Mouse (Mus musculus): ENCODE measurements around the gene Zfhx3. TPM values are rescaled to one million over a fixed set of nuclear protein-coding genes. Genes with fewer than 3 reads are reported as not detected.
A peak's percentile ranks its signal among the peaks of the same experiment; 100 is the strongest.

The Zfhx3 gene
- total RNA-seq, 2 experiments from 2014 or later = 4.3 to 4.4 TPM

- no peak for DNase-seq
Observed at GRCm38 (mm10) chr8:108466653-108467052, 524.2 kb downstream of the Zfhx3 start.

- DNase-seq = no peak
Observed at GRCm38 (mm10) chr8:108467172-108468035, 525.0 kb downstream of the Zfhx3 start.

GRCm38 (mm10) chr8:108470269-108470668 lies 527.8 kb downstream of the Zfhx3 start:
- DNase-seq = no peak

GRCm38 (mm10) chr8:108474556-108474955 lies 532.1 kb downstream of the Zfhx3 start:
- no peak for DNase-seq

DNA sequence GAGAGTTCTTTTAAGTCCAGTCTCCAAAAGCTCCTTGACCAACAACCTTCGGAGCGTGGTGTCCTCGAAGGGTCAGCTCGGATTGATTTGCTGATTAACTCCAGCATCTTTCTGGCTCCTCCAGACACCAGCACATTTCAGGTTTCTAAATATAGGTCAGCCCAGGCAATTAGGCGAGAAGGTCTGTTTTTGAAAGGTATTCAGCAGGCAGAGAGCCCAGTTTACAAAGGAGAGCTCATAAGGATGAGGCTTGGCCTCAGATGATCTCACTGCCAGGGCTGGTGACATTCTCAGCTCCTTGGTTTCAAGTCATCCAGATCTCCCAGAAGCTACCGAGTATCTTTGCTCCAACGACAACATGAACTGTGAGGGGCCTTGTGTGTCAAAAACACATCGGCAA lies 535.7 kb downstream of the Zfhx3 start:
- no peak for DNase-seq

- DNase-seq = no peak
Observed at GRCm38 (mm10) chr8:108480141-108480540, 537.7 kb downstream of the Zfhx3 start.

DNA sequence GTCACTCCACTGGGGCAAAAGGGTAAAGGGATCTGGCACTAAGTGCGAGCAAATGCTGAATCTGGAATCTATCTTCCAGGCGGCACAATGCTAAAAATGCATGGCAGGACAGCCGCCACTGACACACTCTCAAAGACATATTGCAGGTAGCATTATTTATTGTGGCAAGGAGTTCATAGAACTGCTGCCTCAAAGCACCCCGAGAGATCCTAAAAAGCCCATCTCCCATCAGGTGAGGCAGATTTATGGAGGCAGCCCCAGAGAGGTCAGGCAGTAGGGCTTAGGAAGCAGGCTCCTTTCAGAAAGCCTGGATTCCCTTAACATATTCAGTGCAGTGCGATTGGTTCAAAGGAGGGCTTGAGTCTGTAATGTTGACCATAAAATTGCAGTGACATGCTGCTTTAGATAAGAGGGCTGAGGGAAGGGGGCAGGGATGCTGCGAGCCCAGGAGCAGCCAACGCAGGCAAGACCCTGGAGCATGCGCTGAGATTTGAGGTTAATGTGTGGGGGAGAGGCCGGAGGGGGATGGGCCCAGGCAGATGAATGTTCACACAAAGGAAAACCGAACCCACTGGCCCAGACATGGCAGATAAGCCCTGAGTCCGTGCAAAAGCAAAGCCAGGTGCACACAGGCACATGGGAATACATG lies 538.8 kb downstream of the Zfhx3 start:
- DNase-seq = no peak

- DNase-seq = no peak
Observed at GRCm38 (mm10) chr8:108496101-108496500, 553.7 kb downstream of the Zfhx3 start.

DNA sequence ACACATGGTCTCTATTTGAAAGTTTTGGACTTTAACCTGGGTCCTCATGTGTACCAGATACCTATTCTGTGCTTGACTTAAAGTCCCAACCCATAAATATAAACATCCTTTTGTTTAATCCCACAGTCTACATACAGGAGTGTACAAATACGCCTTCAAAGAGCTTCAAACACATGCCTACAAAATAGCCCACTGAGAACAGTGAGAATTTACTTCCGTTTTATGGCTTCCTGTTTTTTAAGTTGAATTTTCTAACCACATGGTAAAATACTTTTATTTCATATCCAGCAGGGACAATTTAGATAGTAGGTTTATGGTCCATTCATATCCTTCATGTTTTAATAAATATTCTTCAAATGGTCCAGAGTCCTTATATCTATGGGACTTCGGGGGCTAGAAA lies 564.3 kb downstream of the Zfhx3 start:
- DNase-seq = no peak

DNA sequence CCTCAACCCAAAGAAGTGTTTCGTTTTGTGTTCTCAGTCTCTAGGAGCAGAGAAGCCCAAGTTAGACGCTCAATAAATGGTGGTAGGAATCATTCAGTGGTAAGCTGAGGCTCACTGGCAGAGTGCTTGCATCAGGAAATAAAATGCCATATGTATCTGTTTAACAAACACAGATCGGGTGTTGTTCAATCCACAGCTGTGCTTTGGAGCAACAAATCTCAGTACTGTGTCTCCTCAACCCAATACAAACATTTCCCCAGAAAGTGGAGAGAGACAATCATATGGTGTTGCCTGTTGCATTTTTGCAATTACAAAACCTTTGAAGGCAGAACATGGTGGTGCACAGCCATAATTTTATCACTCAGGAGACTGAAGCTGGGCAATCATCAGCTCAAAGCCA lies 565.3 kb downstream of the Zfhx3 start:
- no peak for DNase-seq

- no peak for DNase-seq
Observed at GRCm38 (mm10) chr8:108510641-108511325, 568.3 kb downstream of the Zfhx3 start.

DNA sequence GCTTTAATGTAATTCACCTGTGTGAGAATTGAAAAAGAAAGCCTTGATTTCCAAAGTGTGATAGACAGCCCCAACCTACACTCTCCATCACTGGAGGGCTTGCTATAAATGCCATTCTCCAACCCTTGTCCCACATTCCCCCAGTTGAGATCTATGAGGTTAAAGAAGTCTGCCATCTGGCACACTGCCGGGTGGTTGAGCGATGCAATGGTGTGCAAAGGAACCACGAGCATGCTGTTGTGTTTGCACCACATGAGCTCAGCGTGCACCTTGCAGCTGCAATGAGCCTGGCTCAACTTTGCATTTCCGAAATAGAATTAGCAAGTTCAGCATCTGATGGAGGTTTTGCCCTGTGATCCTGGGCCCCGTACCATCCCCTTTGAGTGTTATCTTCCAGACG lies 575.7 kb downstream of the Zfhx3 start:
- DNase-seq = no peak

DNA sequence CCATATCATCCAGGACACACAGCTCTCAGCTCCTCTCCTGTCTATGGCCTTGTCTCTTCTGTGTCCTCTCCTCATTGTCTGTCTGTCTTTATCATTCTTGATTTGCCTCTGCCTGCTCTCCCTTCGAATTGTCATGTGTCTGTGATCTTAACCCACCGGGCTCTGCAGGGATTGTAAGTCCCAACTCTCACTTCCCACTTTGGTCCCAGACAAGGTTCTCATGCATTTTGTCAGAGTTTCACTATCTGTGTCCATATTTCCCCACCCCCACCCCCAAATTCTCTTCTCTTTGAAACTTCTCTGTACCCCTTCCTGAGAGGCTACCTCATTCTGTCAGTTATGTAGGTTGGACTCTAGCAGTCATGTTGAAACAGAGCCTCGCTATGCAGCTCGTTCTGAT lies 579.6 kb downstream of the Zfhx3 start:
- no peak for DNase-seq

DNA sequence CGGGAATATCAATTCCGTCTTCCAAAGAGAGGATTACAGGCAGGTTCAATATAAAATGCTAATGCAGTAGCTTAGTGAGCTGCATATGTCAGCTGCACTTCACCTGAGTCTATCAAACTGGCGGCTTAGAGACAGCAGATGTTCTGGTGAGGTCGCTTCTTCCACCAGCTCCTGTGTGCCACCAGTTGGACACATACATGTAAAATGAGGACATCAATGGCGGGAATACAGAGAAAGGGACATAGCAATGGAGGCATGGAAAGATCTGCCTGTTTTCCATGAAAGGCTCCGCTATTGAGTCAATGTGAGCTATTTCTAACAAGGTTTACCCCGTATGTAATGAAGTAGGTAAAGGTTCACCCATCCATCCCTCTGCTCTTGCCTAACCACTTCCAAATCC lies 587.0 kb downstream of the Zfhx3 start:
- DNase-seq = no peak

DNA sequence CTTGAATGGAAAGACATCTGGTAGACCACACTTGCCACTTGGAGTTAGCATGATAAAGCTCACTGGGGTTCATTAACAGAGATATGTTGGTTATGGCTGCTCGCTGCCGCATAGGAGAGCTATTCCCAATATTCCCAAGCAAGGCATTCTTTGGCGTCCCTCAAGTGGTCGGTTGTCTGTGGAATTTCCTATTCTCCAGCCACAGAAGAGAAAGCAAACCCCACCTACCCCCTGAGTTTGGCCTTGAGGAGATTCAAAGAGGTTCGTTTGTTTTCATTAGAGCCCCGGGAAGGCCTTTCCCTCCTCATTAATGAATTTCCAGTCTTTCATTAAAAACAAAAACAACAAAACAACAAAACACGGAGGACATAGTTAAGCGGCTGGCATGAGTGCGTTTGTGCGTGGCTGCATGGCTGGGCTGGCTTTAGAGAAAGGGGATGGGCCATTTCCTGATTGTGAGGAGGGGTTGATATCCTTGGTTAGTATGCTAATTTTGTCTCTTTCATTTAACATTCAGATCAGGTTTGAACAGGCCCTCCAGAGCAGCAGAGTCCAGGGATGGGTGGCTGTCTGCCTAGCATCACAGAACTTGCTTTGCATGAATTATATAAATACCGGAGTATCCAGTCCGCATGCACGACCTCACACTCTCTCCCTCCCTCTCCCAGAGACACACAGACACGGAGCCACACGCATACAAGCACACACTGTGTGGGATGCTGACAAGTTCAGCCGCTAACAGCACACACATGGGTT lies 592.9 kb downstream of the Zfhx3 start:
- no peak for DNase-seq

- DNase-seq = no peak
Observed at GRCm38 (mm10) chr8:108536186-108536585, 593.7 kb downstream of the Zfhx3 start.

DNA sequence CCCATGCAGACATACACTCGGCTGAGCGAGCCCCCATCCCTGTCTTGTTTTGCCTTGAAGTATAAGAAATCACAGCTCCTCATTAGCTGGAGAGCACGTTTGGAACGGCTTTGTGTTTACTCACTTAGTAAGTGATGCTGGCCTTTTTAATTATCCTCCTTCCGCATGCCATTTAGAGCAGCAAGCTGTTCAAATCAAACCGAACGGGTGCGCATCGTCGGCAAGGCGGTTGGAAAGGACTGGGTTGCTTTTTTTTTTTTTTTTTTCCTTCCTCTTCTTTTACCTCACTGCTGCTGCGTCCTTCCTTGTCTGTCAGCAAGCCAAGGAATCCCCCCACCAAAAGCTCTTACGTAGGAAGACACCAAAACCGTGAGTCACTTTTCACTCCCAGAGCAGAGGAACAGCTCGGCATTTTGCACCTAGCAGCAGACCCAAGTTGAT lies 594.5 kb downstream of the Zfhx3 start:
- DNase-seq = peak in 1 of 2 experiments; percentile 17

- no peak for DNase-seq
Observed at GRCm38 (mm10) chr8:108537686-108538551, 595.5 kb downstream of the Zfhx3 start.

- DNase-seq = no peak
Observed at GRCm38 (mm10) chr8:108538929-108539555, 596.6 kb downstream of the Zfhx3 start.

- DNase-seq = peak; percentile 7 to 24
Observed at GRCm38 (mm10) chr8:108552518-108552917, 610.1 kb downstream of the Zfhx3 start.

Data from layer of hippocampus, postnatal 36 days (tissue).